Mouse (Mus musculus): ENCODE data around the gene Gpbp1. TPM values are rescaled to one million over a fixed set of nuclear protein-coding genes. Genes with fewer than 3 reads are reported as not detected.

Gene Gpbp1
- polyA plus RNA-seq, 1 experiment = 92.5 TPM

- no peak for TF ChIP-seq CTCF (IDR thresholded peaks at IDR 0.05; ENCODE audit: borderline replicate concordance, insufficient read depth, low read length)
- no peak for TF ChIP-seq POLR2A (IDR thresholded peaks at IDR 0.05; ENCODE audit: low read depth, low read length)
- H3K4me3 ChIP-seq (ENCODE audit: insufficient read depth, low read length) = no peak overlapping the region
- H3K27ac ChIP-seq (ENCODE audit: insufficient read depth, low read length) = no peak overlapping the region
- H3K4me1 ChIP-seq (ENCODE audit: control insufficient read depth, insufficient read depth, low read length) = no peaks in the 10 kb centered on the region
Measured at GRCm38 (mm10) chr13:111470562-111471237, 19.2 kb downstream of the Gpbp1 start.

- no peaks in the 10 kb centered on the region for H3K4me1 ChIP-seq (ENCODE audit: control insufficient read depth, insufficient read depth, low read length)
- H3K27ac ChIP-seq (ENCODE audit: insufficient read depth, low read length) = no peak overlapping the region
- no peak overlapping the region for H3K4me3 ChIP-seq (ENCODE audit: insufficient read depth, low read length)
- TF ChIP-seq POLR2A (IDR thresholded peaks at IDR 0.05; ENCODE audit: low read depth, low read length) (no peak), CTCF (IDR thresholded peaks at IDR 0.05; ENCODE audit: borderline replicate concordance, insufficient read depth, low read length) (no peak)
Measured at GRCm38 (mm10) chr13:111467350-111467749, 22.6 kb downstream of the Gpbp1 start.

- no peak overlapping the region for H3K4me3 ChIP-seq (ENCODE audit: insufficient read depth, low read length)
- no peaks in the 10 kb centered on the region for H3K4me1 ChIP-seq (ENCODE audit: control insufficient read depth, insufficient read depth, low read length)
- TF ChIP-seq POLR2A (IDR thresholded peaks at IDR 0.05; ENCODE audit: low read depth, low read length) = no peak
- TF ChIP-seq CTCF (IDR thresholded peaks at IDR 0.05; ENCODE audit: borderline replicate concordance, insufficient read depth, low read length) = no peak
- no peak overlapping the region for H3K27ac ChIP-seq (ENCODE audit: insufficient read depth, low read length)
Measured at GRCm38 (mm10) chr13:111461424-111461823, 28.5 kb downstream of the Gpbp1 start.

- TF ChIP-seq POLR2A (IDR thresholded peaks at IDR 0.05; ENCODE audit: low read depth, low read length) = no peak
- no peak for TF ChIP-seq CTCF (IDR thresholded peaks at IDR 0.05; ENCODE audit: borderline replicate concordance, insufficient read depth, low read length)
- no peak overlapping the region for H3K27ac ChIP-seq (ENCODE audit: insufficient read depth, low read length)
- H3K4me3 ChIP-seq (ENCODE audit: insufficient read depth, low read length) = no peak overlapping the region
- no peaks in the 10 kb centered on the region for H3K4me1 ChIP-seq (ENCODE audit: control insufficient read depth, insufficient read depth, low read length)
Measured at GRCm38 (mm10) chr13:111456790-111457189, 33.1 kb downstream of the Gpbp1 start.

GRCm38 (mm10) chr13:111444325-111444724 lies 45.6 kb downstream of the Gpbp1 start:
- Histone ChIP-seq H3K4me3 (ENCODE audit: insufficient read depth, low read length) (no peak overlapping the region), H3K27ac (ENCODE audit: insufficient read depth, low read length) (no peak overlapping the region), H3K4me1 (ENCODE audit: control insufficient read depth, insufficient read depth, low read length) (no peaks in the 10 kb centered on the region)
- TF ChIP-seq POLR2A (IDR thresholded peaks at IDR 0.05; ENCODE audit: low read depth, low read length) = no peak
- TF ChIP-seq CTCF (IDR thresholded peaks at IDR 0.05; ENCODE audit: borderline replicate concordance, insufficient read depth, low read length) = no peak

GRCm38 (mm10) chr13:111431174-111431573 lies 58.7 kb downstream of the Gpbp1 start:
- no peak for TF ChIP-seq POLR2A (IDR thresholded peaks at IDR 0.05; ENCODE audit: low read depth, low read length)
- TF ChIP-seq CTCF (IDR thresholded peaks at IDR 0.05; ENCODE audit: borderline replicate concordance, insufficient read depth, low read length) = no peak
- H3K4me3 ChIP-seq (ENCODE audit: insufficient read depth, low read length) = no peak overlapping the region
- no peak overlapping the region for H3K27ac ChIP-seq (ENCODE audit: insufficient read depth, low read length)
- H3K4me1 ChIP-seq (ENCODE audit: control insufficient read depth, insufficient read depth, low read length) = no peaks in the 10 kb centered on the region

- Histone ChIP-seq H3K4me3 (ENCODE audit: insufficient read depth, low read length) (no peak overlapping the region), H3K4me1 (ENCODE audit: control insufficient read depth, insufficient read depth, low read length) (no peaks in the 10 kb centered on the region), H3K27ac (ENCODE audit: insufficient read depth, low read length) (no peak overlapping the region)
- TF ChIP-seq CTCF (IDR thresholded peaks at IDR 0.05; ENCODE audit: borderline replicate concordance, insufficient read depth, low read length) (no peak), POLR2A (IDR thresholded peaks at IDR 0.05; ENCODE audit: low read depth, low read length) (no peak)
Measured at GRCm38 (mm10) chr13:111421330-111421729, 68.6 kb downstream of the Gpbp1 start.

- Histone ChIP-seq H3K27ac (ENCODE audit: insufficient read depth, low read length) (no peak overlapping the region), H3K4me3 (ENCODE audit: insufficient read depth, low read length) (no peak overlapping the region), H3K4me1 (ENCODE audit: control insufficient read depth, insufficient read depth, low read length) (no peaks in the 10 kb centered on the region)
- TF ChIP-seq POLR2A (IDR thresholded peaks at IDR 0.05; ENCODE audit: low read depth, low read length) (no peak), CTCF (IDR thresholded peaks at IDR 0.05; ENCODE audit: borderline replicate concordance, insufficient read depth, low read length) (no peak)
Measured at GRCm38 (mm10) chr13:111418087-111418486, 71.8 kb downstream of the Gpbp1 start.

- H3K4me3 ChIP-seq (ENCODE audit: insufficient read depth, low read length) = no peak overlapping the region
- H3K4me1 ChIP-seq (ENCODE audit: control insufficient read depth, insufficient read depth, low read length) = no peaks in the 10 kb centered on the region
- no peak for TF ChIP-seq CTCF (IDR thresholded peaks at IDR 0.05; ENCODE audit: borderline replicate concordance, insufficient read depth, low read length)
- no peak for TF ChIP-seq POLR2A (IDR thresholded peaks at IDR 0.05; ENCODE audit: low read depth, low read length)
- H3K27ac ChIP-seq (ENCODE audit: insufficient read depth, low read length) = no peak overlapping the region
Measured at GRCm38 (mm10) chr13:111413156-111413555, 76.8 kb downstream of the Gpbp1 start.

- no peak for TF ChIP-seq POLR2A (IDR thresholded peaks at IDR 0.05; ENCODE audit: low read depth, low read length)
- no peak for TF ChIP-seq CTCF (IDR thresholded peaks at IDR 0.05; ENCODE audit: borderline replicate concordance, insufficient read depth, low read length)
- Histone ChIP-seq H3K27ac (ENCODE audit: insufficient read depth, low read length) (no peak overlapping the region), H3K4me3 (ENCODE audit: insufficient read depth, low read length) (no peak overlapping the region), H3K4me1 (ENCODE audit: control insufficient read depth, insufficient read depth, low read length) (no peaks in the 10 kb centered on the region)
Measured at GRCm38 (mm10) chr13:111410831-111411230, 79.1 kb downstream of the Gpbp1 start.

Measured in embryonic fibroblast, embryonic 13.5 days (primary cell).